Mouse (Mus musculus): ENCODE results near the gene Tpbpb.
"Not testable (repeated sequence)": the region's sequence is repeated elsewhere in the genome, so short reads cannot be mapped to it uniquely, and the experiment has no call there.

The Tpbpb gene

DNA sequence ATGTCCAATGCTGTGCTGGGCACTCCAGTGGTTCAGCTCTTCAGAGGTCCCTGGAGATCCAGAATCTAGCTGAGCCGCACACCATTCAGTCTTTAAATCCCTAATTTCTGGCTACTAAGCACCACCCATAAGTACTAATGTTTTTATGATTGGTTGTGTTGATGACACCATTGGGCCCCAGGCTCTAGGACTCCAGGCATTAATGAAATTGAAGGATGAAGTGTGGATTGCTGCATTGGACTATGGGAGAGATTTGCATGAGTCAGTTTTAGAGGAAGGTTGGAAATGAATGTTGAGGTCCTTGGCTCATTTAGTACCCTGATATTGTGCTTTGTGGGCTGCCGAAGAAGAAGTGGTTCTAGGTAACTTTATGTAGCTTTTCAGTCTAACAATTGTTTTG is at the start of gene Tpbpb:
Gene Tpbpb, minus strand, starts transcription at position 101 of the 400 bp plus-strand sequence.
- not testable (repeated sequence) for DNase-seq (ENCODE audit: low read depth)

DNA sequence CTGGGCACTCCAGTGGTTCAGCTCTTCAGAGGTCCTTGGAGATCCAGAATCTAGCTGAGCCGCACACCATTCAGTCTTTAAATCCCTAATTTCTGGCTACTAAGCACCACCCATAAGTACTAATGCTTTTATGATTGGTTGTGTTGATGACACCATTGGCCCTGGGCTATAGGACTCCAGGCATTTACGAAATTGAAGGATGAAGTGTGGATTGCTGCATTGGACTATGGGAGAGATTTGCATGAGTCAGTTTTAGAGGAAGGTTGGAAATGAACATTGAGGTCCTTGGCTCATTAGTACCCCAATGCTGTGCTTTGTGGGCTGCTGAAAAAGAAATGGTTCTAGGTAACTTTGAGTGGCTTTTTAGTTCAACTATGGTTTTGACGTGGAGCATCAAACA is 37.2 kb upstream of the Tpbpb start, which contains the start of gene Tpbpa:
Gene Tpbpa, minus strand, starts transcription at position 101 of the 400 bp plus-strand sequence.
- DNase-seq (ENCODE audit: low read depth), result not testable (repeated sequence)

GRCm38 (mm10) chr13:60936500-60936901 is 31.8 kb upstream of the Tpbpb start, which contains the start of the genes Gm49391 and Ctla2a:
Gm49391 (minus strand) TSS chr13:60936571.
Ctla2a (minus strand) TSS chr13:60936625.
- peak; percentile 70 for DNase-seq (ENCODE audit: low read depth)

GRCm38 (mm10) chr13:60935490-60935889 is 30.8 kb upstream of the Tpbpb start, which contains the start of gene Gm49393:
Gm49393 (minus strand) TSS chr13:60935590.
- not testable (repeated sequence) for DNase-seq (ENCODE audit: low read depth)

GRCm38 (mm10) chr13:60897328-60897727 is 7.4 kb downstream of the Tpbpb start, which contains the start of gene Ctla2b:
Ctla2b (minus strand) TSS chr13:60897447.
- DNase-seq (ENCODE audit: low read depth), result peak; percentile 53

GRCm38 (mm10) chr13:60896794-60897193 is 7.9 kb downstream of the Tpbpb start, which contains the start of gene Gm49392:
Gm49392 (minus strand) TSS chr13:60896894.
- DNase-seq (ENCODE audit: low read depth), result not testable (repeated sequence)

DNA sequence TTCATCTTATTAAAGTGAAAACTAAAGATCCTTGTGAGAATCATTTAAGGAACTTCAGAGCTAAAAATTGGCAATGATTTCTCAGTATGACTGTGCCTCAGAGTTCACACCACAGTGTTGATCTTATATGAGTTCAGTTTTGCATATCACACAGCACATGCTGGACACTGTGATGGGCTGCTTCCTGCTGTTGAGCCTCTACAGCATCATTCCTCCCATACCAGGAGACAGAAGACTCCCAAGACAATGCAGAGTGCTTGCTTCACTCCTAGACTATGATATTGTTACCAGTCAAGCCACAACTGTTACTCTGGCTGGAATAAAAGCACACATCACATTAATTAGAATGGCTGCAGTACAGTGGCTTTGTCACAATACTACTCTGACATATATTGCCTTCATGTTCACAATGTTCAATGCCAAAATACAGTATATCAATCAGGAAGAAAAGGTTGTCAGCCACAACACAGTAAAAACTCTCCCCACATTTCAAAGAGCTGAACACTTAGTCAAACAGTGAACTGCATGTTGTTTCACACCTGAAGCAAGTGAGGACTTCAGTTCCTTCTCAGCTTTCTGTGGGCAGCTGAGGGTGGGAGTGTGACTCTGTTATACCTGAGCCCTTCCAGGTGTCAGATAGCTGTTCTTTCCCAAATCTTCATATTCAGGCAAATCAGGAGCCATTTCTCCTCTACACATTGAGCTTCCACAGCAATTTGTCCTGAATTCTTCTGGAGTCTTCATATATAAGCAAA is 9.1 kb downstream of the Tpbpb start:
- no peak for DNase-seq (ENCODE audit: low read depth)

- DNase-seq (ENCODE audit: low read depth), result no peak
Observed at GRCm38 (mm10) chr13:60892301-60892700, 12.4 kb downstream of the Tpbpb start.

DNA sequence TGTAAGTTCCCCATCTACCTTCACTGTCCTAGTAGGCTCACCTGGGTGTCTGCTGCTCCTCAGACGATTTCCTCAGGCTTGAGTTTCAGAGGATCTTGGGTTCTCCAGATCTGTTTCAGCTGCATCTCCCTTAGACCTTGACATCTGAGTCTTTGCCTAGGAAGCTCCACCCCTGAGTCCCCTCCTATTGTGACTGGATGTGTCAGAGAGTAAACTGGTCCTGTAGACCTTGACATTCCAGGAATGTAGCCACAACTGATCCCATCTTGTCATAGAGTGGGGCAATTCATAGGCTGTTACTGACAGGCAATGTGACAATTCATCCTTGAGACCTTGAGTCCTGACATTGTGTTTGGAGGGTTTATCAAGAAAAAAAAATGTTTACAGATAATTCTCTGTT is 40.4 kb downstream of the Tpbpb start, which contains the start of gene 4930486L24Rik:
Gene 4930486L24Rik, minus strand, starts transcription at position 195 of the 400 bp plus-strand sequence.
- no peak for DNase-seq (ENCODE audit: low read depth)

All from naive thymus-derived CD4-positive, alpha-beta T cell, adult 2 months (primary cell).